Mouse (Mus musculus) CH12.LX (cell line): ENCODE data around the gene Wipi2. TPM values are rescaled to one million over a fixed set of nuclear protein-coding genes. Genes with fewer than 3 reads are reported as not detected.

Experiments
- DNase-seq: peaks from one replicate; pipeline ENCODE4 v3.0.0-alpha.2; 2013; ENCODE audit errors: extremely low read depth
- H3K27ac ChIP-seq: 2 replicates; pipeline ENCODE4 v1.5.1; 2012; ENCODE audit warnings: low read depth, mild to moderate bottlenecking, control low read depth, moderate library complexity; ENCODE audit not compliant: insufficient read depth
- H3K27me3 ChIP-seq: replicated peaks from 2 replicates; pipeline ENCODE3; 2012; ENCODE audit warnings: inconsistent platforms
- H3K36me3 ChIP-seq, 2 experiments: replicated peaks in 1 of 2; 2 replicates each; pipeline versions ENCODE3 to v1.6.1; 2012; ENCODE audit warnings: inconsistent platforms in 1 of 2, low read length in 1 of 2, mild to moderate bottlenecking in 1 of 2, mixed read lengths in 1 of 2, moderate library complexity in 1 of 2; ENCODE audit not compliant: control insufficient read depth in 1 of 2, insufficient read depth in 1 of 2
- H3K4me1 ChIP-seq, 2 experiments: 2 replicates each; pipeline ENCODE4 v1.6.1; 2012; ENCODE audit warnings: inconsistent platforms in 1 of 2, moderate library complexity in 1 of 2; ENCODE audit not compliant: insufficient read depth in 2 of 2, control insufficient read depth in 1 of 2
- H3K4me2 ChIP-seq: 2 replicates; pipeline ENCODE4 v1.6.1; 2012; ENCODE audit warnings: low read depth, mild to moderate bottlenecking, control low read depth; ENCODE audit not compliant: poor library complexity, insufficient read depth, severe bottlenecking
- H3K4me3 ChIP-seq, 3 experiments: fragments of 150-350 bp in 1 of 3; sonication (generic) in 1 of 3; replicated peaks in 1 of 3; 2 replicates each; pipeline versions ENCODE3 to v1.5.1; 2011 to 2012; ENCODE audit warnings: low read depth in 2 of 3, low read length in 2 of 3, mild to moderate bottlenecking in 2 of 3, moderate library complexity in 2 of 3, control low read depth in 1 of 3, improper control_type of control experiment in 1 of 3, inconsistent platforms in 1 of 3, mixed read lengths in 1 of 3; ENCODE audit not compliant: poor library complexity in 1 of 3
- H3K79me2 ChIP-seq: replicated peaks from 2 replicates; pipeline ENCODE4 v1.6.1; 2012; ENCODE audit warnings: mild to moderate bottlenecking, moderate library complexity; ENCODE audit not compliant: control insufficient read depth, poor library complexity, insufficient read depth, severe bottlenecking; ENCODE audit errors: extremely low read depth
- H3K9ac ChIP-seq: 2 replicates; pipeline ENCODE4 v1.6.1; 2012; ENCODE audit warnings: low read depth, mild to moderate bottlenecking, control low read depth, moderate library complexity; ENCODE audit not compliant: insufficient read depth
- H3K9me3 ChIP-seq: replicated peaks from 2 replicates; pipeline ENCODE3; 2012; ENCODE audit warnings: low read length, inconsistent platforms, mixed read lengths
- BHLHE40 ChIP-seq: IDR thresholded peaks from 2 replicates; pipeline ENCODE4 v1.6.1; 2011; ENCODE audit warnings: mild to moderate bottlenecking, low read depth, low read length, improper control_type of control experiment
- CHD1 ChIP-seq: IDR thresholded peaks from 2 replicates; pipeline ENCODE4 v1.6.1; 2012; ENCODE audit warnings: low read depth, low read length, improper control_type of control experiment, inconsistent platforms
- CTCF ChIP-seq, 2 experiments: IDR thresholded peaks in 1 of 2; conservative IDR thresholded peaks in 1 of 2; 2 replicates each; pipeline ENCODE4 v1.5.1; 2011 to 2012; ENCODE audit warnings: low read depth in 2 of 2, low read length in 2 of 2, improper control_type of control experiment in 1 of 2, inconsistent platforms in 1 of 2, mild to moderate bottlenecking in 1 of 2, moderate library complexity in 1 of 2
- ELF1 ChIP-seq: IDR thresholded peaks from 2 replicates; pipeline ENCODE4 v1.6.1; 2014; ENCODE audit warnings: low read depth, mild to moderate bottlenecking, inconsistent platforms, low read length, improper control_type of control experiment
- GABPA ChIP-seq: IDR thresholded peaks from 2 replicates; pipeline ENCODE4 v1.6.1; 2012; ENCODE audit warnings: low read depth, low read length, improper control_type of control experiment, inconsistent platforms; ENCODE audit not compliant: insufficient replicate concordance
- IRF4 ChIP-seq: IDR thresholded peaks from 2 replicates; pipeline ENCODE4 v1.6.1; 2014; ENCODE audit warnings: low read depth, mild to moderate bottlenecking, inconsistent platforms, low read length, improper control_type of control experiment
- JUND ChIP-seq: conservative IDR thresholded peaks from 2 replicates; pipeline ENCODE4 v1.6.1; 2011; ENCODE audit warnings: low read depth, low read length, improper control_type of control experiment
- KAT2A ChIP-seq: IDR thresholded peaks from 2 replicates; pipeline ENCODE4 v1.6.1; 2012; ENCODE audit warnings: low read length, improper control_type of control experiment, inconsistent platforms; ENCODE audit not compliant: insufficient replicate concordance
- MEF2A ChIP-seq: IDR thresholded peaks from 2 replicates; pipeline ENCODE4 v1.6.1; 2014; ENCODE audit warnings: low read depth, mild to moderate bottlenecking, inconsistent platforms, low read length, improper control_type of control experiment, borderline replicate concordance
- MXI1 ChIP-seq: IDR thresholded peaks from 2 replicates; pipeline ENCODE4 v1.6.1; 2011; ENCODE audit warnings: mild to moderate bottlenecking, low read depth, low read length, improper control_type of control experiment
- NELFE ChIP-seq: IDR thresholded peaks from 2 replicates; pipeline ENCODE4 v1.6.1; 2011; ENCODE audit warnings: low read depth, low read length, improper control_type of control experiment
- NRF1 ChIP-seq: IDR thresholded peaks from 2 replicates; pipeline ENCODE4 v1.6.1; 2014; ENCODE audit warnings: low read depth, mild to moderate bottlenecking, inconsistent platforms, low read length, improper control_type of control experiment, moderate library complexity
- PAX5 ChIP-seq: IDR thresholded peaks from 2 replicates; pipeline ENCODE4 v1.6.1; 2012; ENCODE audit warnings: low read length, inconsistent platforms, mixed read lengths
- RCOR1 ChIP-seq: conservative IDR thresholded peaks from 2 replicates; pipeline ENCODE4 v1.6.1; 2012; ENCODE audit warnings: low read depth, mild to moderate bottlenecking, inconsistent platforms, low read length, improper control_type of control experiment
- SIN3A ChIP-seq: IDR thresholded peaks from 2 replicates; pipeline ENCODE4 v1.6.1; 2012; ENCODE audit warnings: low read length, improper control_type of control experiment, inconsistent platforms
- SMC3 ChIP-seq: IDR thresholded peaks from 2 replicates; pipeline ENCODE4 v1.6.1; 2011; ENCODE audit warnings: low read depth, low read length, improper control_type of control experiment
- TBP ChIP-seq: conservative IDR thresholded peaks from 2 replicates; pipeline ENCODE4 v1.6.1; 2011; ENCODE audit warnings: low read depth, low read length, improper control_type of control experiment
- TCF12 ChIP-seq: IDR thresholded peaks from 2 replicates; pipeline ENCODE4 v1.6.1; 2014; ENCODE audit warnings: low read depth, mild to moderate bottlenecking, inconsistent platforms, low read length, improper control_type of control experiment
- USF2 ChIP-seq: conservative IDR thresholded peaks from 2 replicates; pipeline ENCODE4 v1.6.1; 2011; ENCODE audit warnings: low read depth, low read length, improper control_type of control experiment
- ZKSCAN1 ChIP-seq: IDR thresholded peaks from 2 replicates; pipeline ENCODE4 v1.6.1; 2012; ENCODE audit warnings: low read depth, inconsistent platforms, low read length, improper control_type of control experiment, borderline replicate concordance
- ZNF384 ChIP-seq: IDR thresholded peaks from 2 replicates; pipeline ENCODE4 v1.6.1; 2012; ENCODE audit warnings: low read depth, low read length, improper control_type of control experiment, inconsistent platforms
- dilution Hi-C: fragments of 300-500 bp; cut with MboI; formaldehyde crosslinking; loops from 2 replicates; pipeline ENCODE4 v1.14.3; 2020; ENCODE audit warnings: low sequenced_read_pairs; ENCODE audit not compliant: extremely low pct_unique_long_range_greater_than_20kb, extremely low pct_ligation_motif_present
- in situ Hi-C: fragments of 300-500 bp; cut with MboI; formaldehyde crosslinking; loops from 3 replicates; pipeline ENCODE4 v1.14.3; 2019; ENCODE audit warnings: low sequenced_read_pairs, low pct_ligation_motif_present, low pct_unique_long_range_greater_than_20kb, mixed read lengths
- polyA plus RNA-seq: library from polyadenylated mRNA; unstranded; fragments of >175 nt; gene quantifications from 2 replicates; pipeline ENCODE4 v1.2.1, GENCODE M21; 2012; ENCODE audit warnings: low read depth; ENCODE audit not compliant: insufficient read length
- total RNA-seq, 2 experiments: library from RNA; depleted of rRNA; stranded (reverse); fragments of 300-350 nt in 1 of 2; fragments of >200 nt in 1 of 2; gene quantifications; 2 replicates each; pipeline ENCODE4 v1.2.3; 2012 to 2014

Gene Wipi2
- total and polyA plus RNA-seq, 3 experiments, result 38.0 to 47.4 (median 43.4) TPM

DNA sequence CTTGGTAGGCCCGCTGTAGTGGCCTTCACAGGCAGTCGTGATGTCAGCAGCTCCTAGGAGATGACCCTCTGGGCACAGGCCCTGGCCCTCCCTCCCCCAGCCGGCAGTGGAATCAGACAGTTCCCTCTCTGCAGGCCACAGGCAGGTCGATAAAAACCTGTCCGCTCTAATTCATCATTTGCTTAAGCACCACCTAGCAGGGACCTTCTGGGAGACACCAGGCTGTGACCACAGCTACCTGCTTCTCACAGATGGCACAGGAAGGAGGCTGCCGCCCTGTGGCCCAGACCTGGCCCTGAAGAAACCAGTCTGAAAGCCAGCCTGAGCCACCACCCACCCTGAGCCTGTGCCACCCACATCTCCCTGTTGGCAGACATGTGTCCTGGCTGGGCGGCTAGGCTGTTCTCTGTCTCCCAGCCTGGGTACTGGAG lies 50.7 kb downstream of the Wipi2 start:
- Histone ChIP-seq H3K79me2 (no peaks in the 10 kb centered on the region), H3K9me3 (peaks cover 4% of the 10 kb centered on the region), H3K9ac (no peak overlapping the region), H3K27me3 (no peaks in the 10 kb centered on the region), H3K36me3 (no peaks in the 10 kb centered on the region), H3K4me3 (no peak overlapping the region), H3K27ac (no peak overlapping the region), H3K4me1 (peaks cover 0 to 4% of the 10 kb centered on the region in 2 experiments; a peak in 1 of 4 replicates), H3K4me2 (no peak overlapping the region)
- no peak for DNase-seq
- dilution Hi-C loops (no loop called here), in situ Hi-C loops (no loop called here)
- no peak for TF ChIP-seq GABPA
- TF ChIP-seq BHLHE40, result no peak
- TF ChIP-seq MXI1, result no peak
- TF ChIP-seq SMC3, result no peak
- TF ChIP-seq MEF2A, result no peak
- no peak for TF ChIP-seq ELF1
- no peak for TF ChIP-seq TCF12

DNA sequence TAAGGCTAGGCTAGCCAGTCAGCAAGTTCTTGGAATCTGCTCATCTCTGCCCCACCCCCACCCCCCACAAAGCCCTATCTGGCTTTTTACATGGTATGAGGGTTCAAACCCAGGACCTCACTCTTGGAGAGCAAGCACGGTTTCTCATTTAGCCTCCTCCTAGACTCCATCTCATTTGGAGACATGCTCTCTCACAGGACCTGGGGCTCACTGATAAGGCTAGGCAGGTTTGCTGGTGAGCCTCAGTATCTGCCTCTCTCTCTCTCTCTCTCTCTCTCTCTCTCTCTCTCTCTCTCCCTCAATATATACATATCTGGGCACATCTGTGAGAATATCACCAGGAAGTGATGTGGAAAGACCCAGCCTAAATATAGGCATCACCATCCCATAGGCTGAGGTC lies 51.6 kb downstream of the Wipi2 start:
- dilution Hi-C loops, result no loop called here
- H3K9me3 ChIP-seq, result peaks cover 6% of the 10 kb centered on the region
- H3K4me2 ChIP-seq, result no peak overlapping the region
- no peak overlapping the region for H3K9ac ChIP-seq
- TF ChIP-seq NRF1, result no peak
- TF ChIP-seq SIN3A, result no peak
- TF ChIP-seq CTCF (conservative IDR thresholded peaks at IDR 0.05 in 1 of 2, IDR thresholded peaks at IDR 0.05 in 1 of 2; ENCODE audit: low read depth in 2 of 2, low read length in 2 of 2), result no peak
- no peak for TF ChIP-seq MEF2A
- no peak for TF ChIP-seq USF2
- no peak for TF ChIP-seq IRF4
- TF ChIP-seq RCOR1, result no peak
- no peak for TF ChIP-seq SMC3
- no peak for TF ChIP-seq ZKSCAN1
- TF ChIP-seq MXI1, result no peak
- no peak for TF ChIP-seq TBP
- TF ChIP-seq BHLHE40, result no peak
- no peak for TF ChIP-seq PAX5
- no peak for TF ChIP-seq GABPA
- TF ChIP-seq NELFE, result no peak
- no peak for TF ChIP-seq KAT2A
- TF ChIP-seq JUND, result no peak
- TF ChIP-seq ZNF384, result no peak
- TF ChIP-seq CHD1, result no peak
- no peaks in the 10 kb centered on the region for H3K27me3 ChIP-seq
- peaks cover 0 to 4% of the 10 kb centered on the region in 2 experiments; a peak in 1 of 4 replicates for H3K4me1 ChIP-seq
- no peak overlapping the region for H3K4me3 ChIP-seq
- in situ Hi-C loops, result no loop called here
- no peaks in the 10 kb centered on the region for H3K36me3 ChIP-seq
- no peak for DNase-seq
- H3K27ac ChIP-seq, result no peak overlapping the region
- no peaks in the 10 kb centered on the region for H3K79me2 ChIP-seq
